Mouse (Mus musculus): ENCODE data around the gene Sez6l2. TPM values are rescaled to one million over a fixed set of nuclear protein-coding genes. Genes with fewer than 3 reads are reported as not detected.
"Not testable (repeated sequence)": the region's sequence is repeated elsewhere in the genome, so short reads cannot be mapped to it uniquely, and the experiment has no call there.

Sez6l2 gene
- 1.2 and 1.7 TPM in 2 replicates for polyA plus RNA-seq (2015; fragmentation: Nextera tagmentation; extraction: Ambion mirVana)

GRCm38 (mm10) chr7:126949793-126950646, at the start of gene Sez6l2:
Gene Sez6l2, plus strand, starts transcription at chr7:126950563.
- Histone ChIP-seq H3K9ac (ENCODE audit: low read depth, low read length) (0 out of 2 replicates have a peak within 1 kb of the TSS, but pooled peaks have one; percentile 4), H3K27me3 (ENCODE audit: insufficient read depth, low read length) (peaks cover 12% of the 10 kb centered on the region), H3K9me3 (replicated peaks; ENCODE audit: low read length) (no peaks in the 10 kb centered on the region), H3K4me3 (replicated peaks; ENCODE audit: low read depth, low read length) (peak within 1 kb of the TSS; percentile 42), H3K36me3 (ENCODE audit: insufficient read depth, low read length) (no peaks in the 10 kb centered on the region), H3K4me2 (ENCODE audit: low read length) (peak within 1 kb of the TSS; percentile 98), H3K27ac (no peak within 1 kb of the TSS), H3K4me1 (replicated peaks; ENCODE audit: insufficient read depth, low read length) (peaks cover 10% of the 10 kb centered on the region; the same call in 1 of the 2 replicates)
- peak; percentile 82 for ATAC-seq (replicated peaks; ENCODE audit: low FRiP score, low read depth)
- TF ChIP-seq CTCF (IDR thresholded peaks at IDR 0.05; ENCODE audit: low read depth), result no peak
- DNase-seq (ENCODE audit: low spot score), result peak; percentile 88
- WGBS, result 1% methylated on average over 41 of the region's 42 CpGs

DNA sequence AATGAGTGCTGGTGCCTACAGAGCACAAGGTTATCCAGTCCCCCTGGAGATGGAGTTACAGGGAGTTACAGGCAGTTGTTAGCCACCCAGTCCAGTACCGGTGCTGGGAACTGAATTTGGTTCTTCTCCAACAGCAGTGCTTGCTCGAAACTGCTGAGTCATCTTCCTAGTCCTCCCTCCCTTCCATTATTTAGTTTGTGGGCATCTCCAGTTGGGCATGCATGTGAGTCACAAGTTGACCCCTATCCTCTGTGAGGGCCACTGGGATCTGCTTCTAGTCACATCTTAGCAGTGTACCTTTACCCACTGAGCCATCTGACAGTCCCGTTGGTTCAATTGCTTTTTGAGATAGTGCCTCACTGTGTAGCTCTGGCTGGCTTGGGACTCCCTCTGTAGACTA, 44.8 kb upstream of the Sez6l2 start:
- Histone ChIP-seq H3K27me3 (ENCODE audit: insufficient read depth, low read length) (no peaks in the 10 kb centered on the region), H3K4me1 (replicated peaks; ENCODE audit: insufficient read depth, low read length) (no peaks in the 10 kb centered on the region), H3K27ac (no peak overlapping the region), H3K9ac (ENCODE audit: low read depth, low read length) (no peak overlapping the region), H3K4me2 (ENCODE audit: low read length) (no peak overlapping the region), H3K36me3 (ENCODE audit: insufficient read depth, low read length) (no peaks in the 10 kb centered on the region), H3K4me3 (replicated peaks; ENCODE audit: low read depth, low read length) (no peak overlapping the region), H3K9me3 (replicated peaks; ENCODE audit: low read length) (no peaks in the 10 kb centered on the region)
- DNase-seq (ENCODE audit: low spot score) (no peak), ATAC-seq (replicated peaks; ENCODE audit: low FRiP score, low read depth) (no peak)
- WGBS, result 76% methylated on average over 3 of the region's 3 CpGs
- no peak for TF ChIP-seq CTCF (IDR thresholded peaks at IDR 0.05; ENCODE audit: low read depth)

DNA sequence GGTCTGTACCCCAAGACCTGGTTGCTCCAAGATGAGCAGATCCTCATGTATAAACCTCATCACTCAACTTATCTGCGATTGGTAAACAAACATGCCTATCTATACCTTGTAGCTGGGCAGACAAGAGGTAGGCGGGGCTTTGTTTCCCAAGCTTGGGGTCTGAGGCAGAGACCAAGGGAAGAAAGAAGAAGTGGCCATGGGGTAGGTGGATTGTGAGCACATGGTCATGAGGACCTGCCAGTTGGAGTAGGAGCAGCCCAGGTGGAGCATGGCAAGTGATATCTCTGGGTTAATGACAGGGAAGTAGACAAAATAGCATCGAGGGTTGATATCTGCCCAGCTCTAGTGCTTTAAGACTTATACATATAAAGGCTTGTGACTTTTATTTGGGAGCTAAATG, 35.5 kb upstream of the Sez6l2 start:
- DNase-seq (ENCODE audit: low spot score) (no peak), ATAC-seq (replicated peaks; ENCODE audit: low FRiP score, low read depth) (no peak)
- WGBS, result 93% methylated on average over 3 of the region's 3 CpGs
- Histone ChIP-seq H3K9ac (ENCODE audit: low read depth, low read length) (no peak overlapping the region), H3K4me1 (replicated peaks; ENCODE audit: insufficient read depth, low read length) (no peaks in the 10 kb centered on the region), H3K4me2 (ENCODE audit: low read length) (no peak overlapping the region), H3K9me3 (replicated peaks; ENCODE audit: low read length) (no peaks in the 10 kb centered on the region), H3K27me3 (ENCODE audit: insufficient read depth, low read length) (no peaks in the 10 kb centered on the region), H3K36me3 (ENCODE audit: insufficient read depth, low read length) (no peaks in the 10 kb centered on the region), H3K27ac (no peak overlapping the region), H3K4me3 (replicated peaks; ENCODE audit: low read depth, low read length) (no peak overlapping the region)
- TF ChIP-seq CTCF (IDR thresholded peaks at IDR 0.05; ENCODE audit: low read depth), result no peak

- H3K36me3 ChIP-seq (ENCODE audit: insufficient read depth, low read length); H3K4me2 ChIP-seq (ENCODE audit: low read length); H3K9me3 ChIP-seq (replicated peaks; ENCODE audit: low read length); H3K4me3 ChIP-seq (replicated peaks; ENCODE audit: low read depth, low read length); DNase-seq (ENCODE audit: low spot score); H3K27me3 ChIP-seq (ENCODE audit: insufficient read depth, low read length); H3K9ac ChIP-seq (ENCODE audit: low read depth, low read length); H3K27ac ChIP-seq; H3K4me1 ChIP-seq (replicated peaks; ENCODE audit: insufficient read depth, low read length); ATAC-seq (replicated peaks; ENCODE audit: low FRiP score, low read depth): not testable (repeated sequence)
- 26% methylated on average over 4 of the region's 4 CpGs for WGBS
These were observed 32.0 kb upstream of the Sez6l2 start for GRCm38 (mm10) chr7:126918356-126918755.

DNA sequence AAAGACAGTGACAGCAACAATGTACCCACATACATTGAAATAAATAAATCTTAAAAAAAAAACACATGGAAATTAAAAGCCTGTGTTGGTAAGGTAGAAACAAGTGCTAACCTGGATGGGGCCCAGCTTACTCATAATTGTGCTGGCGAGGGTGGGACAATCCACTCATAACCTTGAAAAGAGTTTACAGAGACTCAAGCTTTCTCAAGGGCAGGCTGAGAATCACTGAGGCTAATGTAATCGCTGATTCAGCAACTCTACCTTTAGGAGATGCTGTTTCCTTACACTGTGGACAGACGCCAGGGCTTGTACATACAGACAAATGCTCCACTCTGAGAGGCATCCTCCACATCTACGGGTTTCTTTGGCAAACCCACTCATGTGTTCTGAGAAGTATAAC, 30.4 kb upstream of the Sez6l2 start:
- no peak for TF ChIP-seq CTCF (IDR thresholded peaks at IDR 0.05; ENCODE audit: low read depth)
- WGBS, result 83% methylated on average over 4 of the region's 4 CpGs

DNA sequence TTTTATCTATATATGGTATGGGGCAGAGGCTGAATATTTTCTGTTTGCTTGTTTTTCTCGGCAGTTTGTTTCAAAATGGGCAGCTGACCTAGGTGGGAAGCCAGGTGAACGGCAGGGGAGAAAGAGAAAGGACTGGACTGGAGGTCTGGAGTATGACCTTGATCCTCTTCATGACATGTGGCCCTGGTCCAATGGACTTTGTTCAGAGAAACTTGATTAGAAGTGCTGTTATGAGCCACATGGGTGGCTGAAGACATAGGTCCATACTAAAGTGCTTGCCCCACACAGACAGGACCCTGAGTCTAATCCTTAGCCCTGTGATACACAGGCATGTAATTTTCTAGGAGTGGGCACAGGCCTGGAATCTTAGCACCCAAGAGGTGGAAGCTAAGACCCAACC, 28.8 kb upstream of the Sez6l2 start:
- Histone ChIP-seq H3K27me3 (ENCODE audit: insufficient read depth, low read length) (no peaks in the 10 kb centered on the region), H3K9ac (ENCODE audit: low read depth, low read length) (0 out of 2 replicates have a peak overlapping the region, but pooled peaks have one; percentile 5), H3K27ac (peak overlapping the region; percentile 65), H3K36me3 (ENCODE audit: insufficient read depth, low read length) (no peaks in the 10 kb centered on the region), H3K4me3 (replicated peaks; ENCODE audit: low read depth, low read length) (no peak overlapping the region), H3K4me2 (ENCODE audit: low read length) (no peak overlapping the region), H3K4me1 (replicated peaks; ENCODE audit: insufficient read depth, low read length) (0 out of 2 replicates have a peak, but pooled peaks cover 6% of the 10 kb centered on the region), H3K9me3 (replicated peaks; ENCODE audit: low read length) (no peaks in the 10 kb centered on the region)
- DNase-seq (ENCODE audit: low spot score) (no peak), ATAC-seq (replicated peaks; ENCODE audit: low FRiP score, low read depth) (0 out of 2 replicates have a peak, but pooled peaks have one; percentile 15)
- no peak for TF ChIP-seq CTCF (IDR thresholded peaks at IDR 0.05; ENCODE audit: low read depth)
- WGBS, result 51% methylated on average over 2 of the region's 2 CpGs

More for the DNA sequence above, 30.4 kb upstream of the Sez6l2 start:
- no peaks in the 10 kb centered on the region for H3K9me3 ChIP-seq (replicated peaks; ENCODE audit: low read length)
- H3K9ac ChIP-seq (ENCODE audit: low read depth, low read length), result no peak overlapping the region
- H3K27me3 ChIP-seq (ENCODE audit: insufficient read depth, low read length), result no peaks in the 10 kb centered on the region
- no peak overlapping the region for H3K27ac ChIP-seq
- H3K4me1 ChIP-seq (replicated peaks; ENCODE audit: insufficient read depth, low read length), result 0 out of 2 replicates have a peak, but pooled peaks cover 6% of the 10 kb centered on the region
- no peak overlapping the region for H3K4me3 ChIP-seq (replicated peaks; ENCODE audit: low read depth, low read length)
- DNase-seq (ENCODE audit: low spot score), result no peak
- no peak overlapping the region for H3K4me2 ChIP-seq (ENCODE audit: low read length)
- no peaks in the 10 kb centered on the region for H3K36me3 ChIP-seq (ENCODE audit: insufficient read depth, low read length)
- no peak for ATAC-seq (replicated peaks; ENCODE audit: low FRiP score, low read depth)
